Mouse (Mus musculus): Measurements from ENCODE around the gene Tex45. TPM values are rescaled to one million over a fixed set of nuclear protein-coding genes. Genes with fewer than 3 reads are reported as not detected.

Tex45 gene
- total RNA-seq (2021) = under 1 TPM; 0.23 to 0.30 TPM

DNA sequence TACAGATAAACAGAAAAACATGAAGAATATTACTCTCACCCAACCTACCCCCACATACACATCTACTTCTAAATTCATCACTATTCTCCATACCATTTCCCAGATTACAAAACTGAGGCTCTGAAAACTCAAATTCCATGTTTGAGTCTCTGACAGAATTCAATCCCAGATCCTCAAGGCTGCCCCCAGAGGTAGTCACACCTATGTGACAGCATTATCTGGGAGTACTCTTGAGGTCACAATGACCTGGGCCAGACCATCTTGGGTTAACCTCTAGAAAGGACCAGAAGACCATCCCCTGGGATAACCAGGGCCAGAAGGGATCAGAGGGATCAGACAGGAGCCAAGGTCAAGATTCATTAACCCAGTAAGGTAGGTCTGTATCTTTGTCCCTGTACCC lies at the start of gene Tex45:
Gene Tex45 (plus strand): TSS at position 301 of the 400 bp plus-strand sequence.
- no peak for DNase-seq (ENCODE audit: extremely low spot score in 1 of 2, low spot score in 1 of 2)

DNA sequence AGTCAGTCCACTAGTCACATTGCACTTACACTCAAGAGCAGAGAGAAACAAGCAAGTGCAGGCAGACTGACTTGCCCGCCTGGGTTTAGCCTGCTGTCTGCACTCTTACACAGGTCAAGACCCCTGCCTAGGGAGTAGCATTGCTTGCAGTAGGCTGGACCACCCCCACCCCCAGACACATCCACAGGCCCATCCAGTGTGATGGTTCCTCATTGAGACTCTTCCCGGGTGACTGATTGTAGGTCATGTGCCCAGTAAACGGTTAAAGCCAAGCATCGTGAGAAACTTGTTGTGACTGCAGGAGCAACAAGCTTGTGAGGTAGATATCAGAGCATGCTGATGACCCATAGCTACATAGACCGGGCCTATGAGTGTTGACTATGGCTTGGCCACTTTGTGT lies 49.2 kb upstream of the Tex45 start:
- DNase-seq (ENCODE audit: extremely low spot score in 1 of 2, low spot score in 1 of 2) = no peak

DNA sequence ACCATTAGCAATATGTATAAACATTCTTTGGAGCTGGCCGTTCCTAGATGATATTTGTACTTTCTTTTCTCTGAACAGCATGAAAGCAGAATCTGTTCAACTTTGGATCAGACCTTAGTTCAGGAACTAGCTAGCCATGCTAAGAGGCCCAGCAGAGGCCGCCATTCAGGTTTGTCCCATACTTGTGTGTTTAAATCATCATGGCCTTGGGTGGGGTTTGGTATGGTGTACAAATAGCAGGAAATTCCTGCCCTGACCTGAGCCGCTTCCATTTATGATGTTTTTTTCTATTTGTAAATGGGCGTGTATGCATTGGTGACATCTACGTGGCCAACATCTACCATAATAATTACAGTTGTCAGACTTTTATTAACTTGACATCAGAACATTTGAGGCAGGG lies 45.4 kb upstream of the Tex45 start:
- DNase-seq (ENCODE audit: extremely low spot score in 1 of 2, low spot score in 1 of 2) = no peak

GRCm38 (mm10) chr8:3426211-3426610 lies 44.5 kb upstream of the Tex45 start:
- DNase-seq (ENCODE audit: extremely low spot score in 1 of 2, low spot score in 1 of 2) = no peak

- no peak for DNase-seq (ENCODE audit: extremely low spot score in 1 of 2, low spot score in 1 of 2)
These were observed 42.2 kb upstream of the Tex45 start for GRCm38 (mm10) chr8:3428426-3428825.

DNA sequence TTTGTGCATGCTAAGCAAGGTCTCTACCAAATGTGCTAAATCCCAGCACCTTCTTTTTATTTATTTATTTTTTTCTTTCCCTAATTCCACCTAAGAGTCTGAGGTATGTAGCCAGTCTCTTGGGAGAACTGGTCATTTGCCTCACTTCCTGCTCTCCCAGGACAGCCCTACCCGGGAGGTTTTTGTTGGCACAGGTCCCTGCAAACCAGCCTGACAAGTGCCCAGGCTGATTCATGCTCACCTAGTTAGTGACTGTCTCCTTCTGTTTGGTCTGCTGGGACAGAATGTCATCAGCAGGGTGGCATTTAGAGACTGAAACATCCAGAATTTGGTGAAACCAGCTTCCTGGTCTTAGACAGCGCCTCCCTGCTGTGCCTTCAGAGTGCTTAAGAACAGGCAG lies 40.7 kb upstream of the Tex45 start:
- no peak for DNase-seq (ENCODE audit: extremely low spot score in 1 of 2, low spot score in 1 of 2)

DNA sequence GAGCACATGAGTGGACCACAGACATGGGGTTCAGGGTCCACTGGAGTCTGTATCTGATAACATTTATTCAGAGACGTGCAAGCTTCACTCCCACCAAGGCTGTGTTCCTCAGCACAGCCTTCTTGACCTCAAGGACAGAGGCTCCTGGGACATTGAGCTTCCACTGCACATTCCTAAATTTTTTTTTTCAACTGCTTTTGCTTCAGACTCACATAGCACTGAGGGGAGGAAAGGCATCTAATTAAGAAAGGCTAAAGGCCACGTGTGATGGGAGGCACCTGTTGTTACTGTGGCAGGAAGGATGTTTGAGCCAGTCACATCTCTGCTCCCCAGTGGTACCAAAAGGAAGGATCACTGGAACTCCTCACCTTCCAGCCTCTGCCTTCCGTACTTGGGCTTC lies 39.5 kb upstream of the Tex45 start:
- DNase-seq (ENCODE audit: extremely low spot score in 1 of 2, low spot score in 1 of 2) = no peak

DNA sequence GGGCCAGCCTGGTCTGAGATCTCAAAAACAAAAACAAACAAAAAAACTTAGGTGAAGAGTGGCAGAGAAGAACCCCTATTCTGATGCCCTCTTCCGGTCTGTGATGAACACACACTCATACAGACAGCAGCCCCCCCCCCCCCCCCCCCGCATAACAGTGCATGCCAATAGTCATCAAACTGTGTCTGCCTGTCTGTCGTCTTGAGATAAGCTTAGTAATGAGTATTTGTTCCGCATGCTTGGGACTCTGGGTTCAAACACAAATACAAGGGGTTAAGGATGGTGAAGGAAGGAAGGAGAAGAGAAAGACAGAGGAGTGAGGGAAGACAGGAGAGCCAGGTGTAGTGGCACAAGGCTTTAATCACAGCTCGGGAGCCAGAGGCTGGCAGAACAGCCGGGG lies 34.2 kb upstream of the Tex45 start:
- DNase-seq (ENCODE audit: extremely low spot score in 1 of 2, low spot score in 1 of 2) = no peak

DNA sequence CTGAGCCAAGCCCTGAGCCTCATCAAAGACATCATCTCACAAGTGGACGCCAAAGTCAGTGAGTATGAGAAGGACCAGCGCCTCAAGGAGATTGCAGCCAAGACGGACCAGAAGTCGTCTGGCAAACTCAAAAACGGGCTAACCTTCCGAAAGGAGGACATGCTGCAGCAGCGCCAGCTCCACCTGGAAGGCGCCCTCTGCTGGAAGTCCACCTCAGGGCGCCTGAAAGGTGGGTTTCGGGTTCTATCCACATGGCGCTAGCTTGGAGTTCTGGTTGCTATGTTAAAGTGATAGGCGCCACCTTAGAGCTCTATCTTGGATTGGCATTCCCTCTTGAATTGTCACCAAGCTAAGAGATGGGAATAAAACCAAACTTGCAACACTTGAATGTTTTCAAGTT lies 31.2 kb upstream of the Tex45 start:
- DNase-seq (ENCODE audit: extremely low spot score in 1 of 2, low spot score in 1 of 2) = no peak

- no peak for DNase-seq (ENCODE audit: extremely low spot score in 1 of 2, low spot score in 1 of 2)
These were observed 21.4 kb upstream of the Tex45 start for GRCm38 (mm10) chr8:3449226-3449625.

GRCm38 (mm10) chr8:3450670-3451069 lies 20.0 kb upstream of the Tex45 start:
- DNase-seq (ENCODE audit: extremely low spot score in 1 of 2, low spot score in 1 of 2) = peak in 1 of 2 experiments; percentile 67

DNA sequence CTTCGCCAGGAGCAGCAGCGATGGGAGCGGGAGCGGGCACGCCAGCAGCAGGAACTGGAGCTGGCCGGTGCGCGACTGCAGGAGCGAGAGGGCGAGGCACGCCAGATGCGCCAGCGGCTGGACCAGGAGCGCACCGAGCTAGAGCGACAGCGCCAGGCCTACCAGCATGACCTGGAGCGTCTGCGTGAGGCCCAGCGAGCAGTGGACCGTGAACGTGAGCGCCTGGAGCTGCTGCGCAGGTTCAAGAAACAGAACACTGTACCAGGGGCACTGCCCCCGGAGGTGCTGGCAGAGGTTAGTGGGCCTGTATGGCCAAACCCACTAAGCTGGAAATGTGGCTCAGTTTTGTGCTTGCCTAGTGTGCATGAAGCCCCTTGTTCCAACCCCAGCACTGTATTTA lies 18.7 kb upstream of the Tex45 start:
- no peak for DNase-seq (ENCODE audit: extremely low spot score in 1 of 2, low spot score in 1 of 2)

DNA sequence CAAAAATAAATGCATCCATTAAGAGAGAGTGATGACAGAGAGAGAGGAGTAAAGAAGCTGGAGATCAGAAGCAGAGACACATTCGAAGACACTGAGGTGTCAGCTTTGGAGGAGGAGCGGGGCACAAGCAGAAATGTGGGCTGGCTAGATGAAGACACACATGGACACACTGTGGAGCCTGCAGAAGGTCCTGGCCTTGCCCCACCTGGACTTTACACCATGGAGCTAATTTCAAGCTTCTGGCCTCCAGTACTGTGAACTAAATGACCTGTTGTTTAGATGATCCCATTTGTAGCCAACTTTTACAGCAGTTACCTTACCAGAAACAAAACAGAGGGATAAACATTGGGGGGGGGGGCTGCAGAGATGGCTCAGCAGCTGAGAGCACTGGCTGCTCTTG lies 7.4 kb upstream of the Tex45 start:
- DNase-seq (ENCODE audit: extremely low spot score in 1 of 2, low spot score in 1 of 2) = no peak

DNA sequence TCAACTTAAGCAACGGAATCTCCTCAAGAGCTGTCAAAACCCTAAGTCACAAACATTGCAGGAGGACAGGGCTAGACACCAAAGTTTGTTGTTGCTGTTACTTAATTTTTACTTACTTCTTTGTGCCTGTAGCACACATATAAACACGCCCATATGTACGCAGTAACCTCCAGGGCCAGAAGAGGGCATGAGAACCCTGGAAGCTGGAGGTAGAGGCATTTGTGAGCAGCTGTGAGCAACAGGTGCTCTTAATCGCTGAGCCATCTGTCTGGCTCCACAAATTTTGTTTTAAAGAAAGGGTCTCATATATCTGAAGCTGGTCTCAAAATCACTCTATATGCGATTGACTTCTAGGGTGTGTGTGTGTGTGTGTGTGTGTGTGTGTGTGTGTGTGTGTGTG lies 6.4 kb upstream of the Tex45 start:
- peak in 1 of 2 experiments; percentile 25 for DNase-seq (ENCODE audit: extremely low spot score in 1 of 2, low spot score in 1 of 2)

- DNase-seq (ENCODE audit: extremely low spot score in 1 of 2, low spot score in 1 of 2) = peak; percentile 69 to 75
These were observed 3.4 kb upstream of the Tex45 start, which contains the start of gene Pex11g for GRCm38 (mm10) chr8:3467006-3467885. Gene Pex11g, minus strand, starts transcription at chr8:3467680.

DNA sequence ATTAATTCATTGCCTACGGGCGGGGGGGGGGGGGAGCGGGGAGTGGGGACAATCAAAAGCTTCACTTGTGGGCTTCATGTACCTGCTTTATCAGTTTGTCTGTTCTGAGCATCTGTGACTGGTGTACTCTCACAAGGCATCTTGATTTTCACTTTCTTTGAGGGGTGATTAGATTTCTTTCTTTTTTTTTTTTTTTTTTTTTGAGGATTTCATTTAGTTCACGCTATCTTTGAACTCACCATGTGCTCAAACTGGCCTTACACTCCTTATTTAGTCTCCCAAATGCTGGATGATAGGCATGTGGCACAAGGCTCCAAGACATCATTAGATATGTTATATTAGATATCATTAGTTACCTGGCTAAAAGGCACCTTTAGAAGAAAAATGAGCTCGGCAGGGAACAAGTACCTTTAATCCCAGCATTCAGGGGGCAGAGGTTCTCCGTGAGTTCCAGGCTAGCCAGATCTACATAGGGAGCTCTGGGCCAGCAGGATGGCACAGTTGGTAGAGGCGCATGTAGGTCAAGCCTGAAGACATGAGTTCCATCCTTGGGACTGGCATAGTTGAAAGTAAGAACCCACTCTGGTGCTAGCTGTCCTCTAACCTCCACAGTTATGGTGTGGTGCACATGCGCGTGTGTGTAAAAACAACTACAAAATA lies 2.6 kb upstream of the Tex45 start:
- DNase-seq (ENCODE audit: extremely low spot score in 1 of 2, low spot score in 1 of 2) = no peak

DNA sequence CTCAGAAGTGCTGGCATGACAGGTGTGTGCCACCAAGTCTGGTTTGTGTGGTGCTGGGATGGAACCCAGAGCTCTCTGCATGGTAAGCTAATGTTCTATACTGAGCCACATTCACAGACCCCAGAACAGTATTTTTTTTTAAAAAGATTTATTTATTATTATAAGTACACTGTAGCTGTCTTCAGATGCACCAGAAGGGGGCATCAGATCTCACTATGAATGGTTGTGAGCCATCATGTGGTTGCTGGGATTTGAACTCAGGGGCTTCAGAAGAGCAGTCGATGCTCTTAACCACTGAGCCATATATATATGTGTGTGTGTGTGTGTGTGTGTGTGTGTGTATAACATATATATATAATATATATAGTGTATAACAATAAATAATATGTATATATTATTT lies 1.8 kb upstream of the Tex45 start:
- DNase-seq (ENCODE audit: extremely low spot score in 1 of 2, low spot score in 1 of 2) = no peak

- no peak for DNase-seq (ENCODE audit: extremely low spot score in 1 of 2, low spot score in 1 of 2)
These were observed 5.2 kb downstream of the Tex45 start for GRCm38 (mm10) chr8:3475715-3476429.

GRCm38 (mm10) chr8:3480221-3480785 lies 9.6 kb downstream of the Tex45 start:
- DNase-seq (ENCODE audit: extremely low spot score in 1 of 2, low spot score in 1 of 2) = no peak

DNA sequence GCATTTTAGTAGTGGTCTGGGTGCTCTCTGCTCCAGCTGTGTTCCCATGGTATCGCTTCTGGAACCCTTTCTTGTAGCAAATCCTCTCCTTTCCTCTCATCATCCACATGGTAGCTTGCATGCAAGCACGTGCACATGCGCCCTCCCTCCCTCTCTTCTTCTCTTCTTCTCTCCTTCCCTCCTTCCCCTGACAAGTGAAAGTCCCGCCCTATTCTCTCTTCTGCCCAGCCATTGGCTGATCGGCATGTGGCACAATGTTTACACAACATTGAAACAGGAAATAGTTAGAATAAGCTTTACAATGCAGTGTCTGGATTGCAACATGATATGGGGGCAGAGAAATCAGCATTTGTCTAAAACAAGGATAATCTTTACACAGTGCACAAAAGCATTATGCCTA lies 10.9 kb downstream of the Tex45 start:
- DNase-seq (ENCODE audit: extremely low spot score in 1 of 2, low spot score in 1 of 2) = no peak

GRCm38 (mm10) chr8:3482240-3482740 lies 11.6 kb downstream of the Tex45 start:
- DNase-seq (ENCODE audit: extremely low spot score in 1 of 2, low spot score in 1 of 2) = no peak

Measured in layer of hippocampus, postnatal 25 days (tissue).